8 mouse cellular contexts compared by ENCODE assay signal in the genomic region with DNA sequence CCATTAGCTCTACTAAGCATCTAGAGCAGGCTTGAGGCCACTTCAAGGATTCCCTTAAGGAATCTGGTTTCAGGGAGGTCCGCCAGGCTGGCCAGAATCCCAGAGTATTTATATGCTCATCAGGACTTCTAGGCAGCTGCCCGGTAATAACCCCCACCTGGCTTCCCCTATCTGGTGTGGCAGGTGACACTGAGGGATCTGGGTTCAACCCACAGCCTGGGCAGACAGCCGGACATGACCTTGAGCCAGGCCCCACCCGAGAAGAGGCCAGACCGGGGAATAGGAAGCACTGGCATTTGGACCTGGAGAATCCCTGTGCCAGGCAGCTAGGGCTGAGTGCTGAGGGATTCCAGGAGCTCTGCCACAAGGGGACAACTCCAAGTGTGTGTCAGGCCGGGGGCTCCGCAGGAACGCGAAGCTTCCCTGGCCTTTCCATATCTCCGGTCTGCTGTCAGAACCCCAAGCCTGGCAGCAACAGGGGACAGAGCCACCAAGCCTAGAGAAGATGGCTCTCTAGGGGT. TPM values are rescaled to one million over a fixed set of nuclear protein-coding genes. Genes with fewer than 3 reads are reported as not detected.
DNase-seq lines count a peak whose midpoint lies in the region; ATAC-seq and TF ChIP-seq lines count a peak whose summit lies in the region.

No protein-coding gene starts in this region.

- H3K4me2 ChIP-seq in hindbrain, embryonic 16.5 days (ENCODE audit: low read length) = peak overlapping the region; percentile 75
- H3K4me2 ChIP-seq in liver, embryonic 11.5 days = peak overlapping the region; percentile 83
- H3K4me2 ChIP-seq in myocyte (ENCODE audit: low read depth) = peak overlapping the region; percentile 96

- peaks cover 16% of the 10 kb centered on the region for H3K4me1 ChIP-seq in hindbrain, embryonic 16.5 days (ENCODE audit: control insufficient read depth, insufficient read depth, low read depth, low read length)
- H3K4me1 ChIP-seq in liver, embryonic 11.5 days (replicated peaks; ENCODE audit: control insufficient read depth, insufficient read depth, low read length) = peaks cover 32% of the 10 kb centered on the region

- peak; percentile 45 for TF ChIP-seq POLR2A in myocyte (IDR thresholded peaks at IDR 0.05; ENCODE audit: insufficient read length, low read depth)

- H3K9me3 ChIP-seq in hindbrain, embryonic 16.5 days (ENCODE audit: control insufficient read depth, low read length) = no peaks in the 10 kb centered on the region
- no peaks in the 10 kb centered on the region for H3K9me3 ChIP-seq in liver, embryonic 11.5 days (ENCODE audit: control insufficient read depth, low read length)

- peak overlapping the region; percentile 96 for H3K9ac ChIP-seq in hindbrain, embryonic 16.5 days (ENCODE audit: low read depth, low read length)
- peak overlapping the region; percentile 87 for H3K9ac ChIP-seq in liver, embryonic 11.5 days (ENCODE audit: low read depth, low read length)

- WGBS in hindbrain, embryonic 16.5 days = 0% methylated on average over 10 of the region's 10 CpGs
- WGBS in liver, embryonic 11.5 days = 4% methylated on average over 10 of the region's 10 CpGs

- H3K4me3 ChIP-seq in hindbrain, embryonic 16.5 days (ENCODE audit: low read length) = peak overlapping the region; percentile 96
- H3K4me3 ChIP-seq in liver, embryonic 11.5 days (ENCODE audit: low read depth, low read length) = peak overlapping the region; percentile 81
- peak overlapping the region; percentile 97 for H3K4me3 ChIP-seq in myocyte

- peak; percentile 28; the same call in 1 of the 2 replicates for ATAC-seq in common myeloid progenitor, adult 5-6 weeks (replicated peaks; ENCODE audit: low read depth, poor library complexity, severe bottlenecking)
- ATAC-seq in hindbrain, embryonic 16.5 days = peak; percentile 51
- peak; percentile 27 for ATAC-seq in liver, embryonic 11.5 days (replicated peaks; ENCODE audit: low FRiP score)
- no peak for ATAC-seq in monocyte, adult 5-6 weeks (replicated peaks; ENCODE audit: insufficient number of reproducible peaks, low FRiP score, low TSS enrichment, poor library complexity, severe bottlenecking)

- H3K27me3 ChIP-seq in hindbrain, embryonic 16.5 days (replicated peaks; ENCODE audit: control insufficient read depth, insufficient read depth, low read length) = no peaks in the 10 kb centered on the region
- H3K27me3 ChIP-seq in liver, embryonic 11.5 days (replicated peaks; ENCODE audit: control insufficient read depth, insufficient read depth, low read length) = no peaks in the 10 kb centered on the region
- no peaks in the 10 kb centered on the region for H3K27me3 ChIP-seq in myocyte (ENCODE audit: control insufficient read depth, insufficient read depth, insufficient read length)

- peak overlapping the region; percentile 65 for H3ac ChIP-seq in myocyte (ENCODE audit: control insufficient read depth, insufficient read length)

- peaks cover 44% of the 10 kb centered on the region for H3K79me2 ChIP-seq in myocyte (ENCODE audit: control insufficient read depth, insufficient read depth)

- peak overlapping the region; percentile 79 for H3K27ac ChIP-seq in hindbrain, embryonic 16.5 days (ENCODE audit: low read depth, low read length)
- H3K27ac ChIP-seq in liver, embryonic 11.5 days (ENCODE audit: low read depth, low read length) = no peak overlapping the region; the same call in 1 of the 2 replicates

- H3K36me3 ChIP-seq in hindbrain, embryonic 16.5 days (ENCODE audit: control insufficient read depth, insufficient read depth, low read length) = 0 out of 2 replicates have a peak, but pooled peaks cover 4% of the 10 kb centered on the region
- H3K36me3 ChIP-seq in liver, embryonic 11.5 days (ENCODE audit: control insufficient read depth, insufficient read depth, low read length) = peaks cover 9% of the 10 kb centered on the region; the same call in 1 of the 2 replicates
- peaks cover 6% of the 10 kb centered on the region for H3K36me3 ChIP-seq in myocyte (ENCODE audit: control insufficient read depth, insufficient read depth)

- DNase-seq in 3T3-L1 (ENCODE audit: low read depth, low spot score) (peak; percentile 72), ZHBTc4 (ENCODE audit: low read depth, low spot score) (peak; percentile 46)
- peak; percentile 75 for DNase-seq in gastrocnemius, postnatal 10 days
- DNase-seq in liver, embryonic 11.5 days (ENCODE audit: low spot score) = peak; percentile 37

TF ChIP-seq in myocyte, 11 proteins besides CTCF, POLR2A, EP300 and RAD21:
- no peak for TF ChIP-seq POLR2AphosphoS2 (IDR thresholded peaks at IDR 0.05; ENCODE audit: insufficient read length, low read depth)
- no peak for TF ChIP-seq REST (IDR thresholded peaks at IDR 0.05; ENCODE audit: insufficient read depth, insufficient read length)
- TF ChIP-seq SRF (IDR thresholded peaks at IDR 0.05; ENCODE audit: control insufficient read depth, insufficient read length, low read depth) = no peak
- peak; percentile 65 to 87 (median 82) for TF ChIP-seq MYOD1 (IDR thresholded peaks at IDR 0.05; ENCODE audit: control insufficient read depth in 1 of 3, insufficient read length in 2 of 3, low read depth in 2 of 3)
- peak; percentile 74 for TF ChIP-seq TCF12 (IDR thresholded peaks at IDR 0.05; ENCODE audit: insufficient read depth, poor library complexity, severe bottlenecking)
- TF ChIP-seq USF1 (IDR thresholded peaks at IDR 0.05; ENCODE audit: low read depth) = no peak
- TF ChIP-seq MYOG (IDR thresholded peaks at IDR 0.05; ENCODE audit: control insufficient read depth in 1 of 3, insufficient read depth in 1 of 3, insufficient read length in 2 of 3, low read depth in 2 of 3) = peak; percentile 70 to 86 (median 85)
- TF ChIP-seq E2F4 (IDR thresholded peaks at IDR 0.05; ENCODE audit: insufficient read depth) = no peak
- TF ChIP-seq TCF3 (IDR thresholded peaks at IDR 0.05; ENCODE audit: insufficient read length, low read depth) = no peak
- TF ChIP-seq MAX (IDR thresholded peaks at IDR 0.05; ENCODE audit: low read depth) = no peak
- no peak for TF ChIP-seq CEBPB (IDR thresholded peaks at IDR 0.05; ENCODE audit: insufficient read depth, poor library complexity, severe bottlenecking)

RNA-seq across cellular contexts. Expression of gene Vps13d, which starts 0.8 kb away (rescaled TPM):
- total RNA-seq in common myeloid progenitor, adult 5-6 weeks (2017) = 26.6 and 41.7 TPM in 2 replicates
- total RNA-seq in gastrocnemius, postnatal 10 days (2021) = 10 to 100 TPM; 26.3 to 27.2 TPM
- 11.4 and 11.9 TPM in 2 replicates for polyA plus RNA-seq in hindbrain, embryonic 16.5 days (2015; fragmentation: Nextera tagmentation; extraction: Ambion mirVana)
- 7.4 and 11.7 TPM in 2 replicates for polyA plus RNA-seq in liver, embryonic 11.5 days (2014; fragmentation: Nextera tagmentation; extraction: Ambion mirVana)
- polyA plus RNA-seq in myocyte (2012; fragmentation: generic; extraction: Trizol) = 20.0 TPM
- 36.6 to 103 TPM (median 38.8 TPM) in 3 replicates for total RNA-seq in monocyte, adult 5-6 weeks (2017)

RNA-seq across cellular contexts. Expression of gene Tnfrsf1b, which starts 52.6 kb away (rescaled TPM):
- 17.1 and 20.1 TPM in 2 replicates for total RNA-seq in common myeloid progenitor, adult 5-6 weeks (2017)
- total RNA-seq in gastrocnemius, postnatal 10 days (2021) = 1 to 10 TPM; 4.4 to 5.8 TPM
- polyA plus RNA-seq in hindbrain, embryonic 16.5 days (2015; fragmentation: Nextera tagmentation; extraction: Ambion mirVana) = 3.9 and 4.3 TPM in 2 replicates
- polyA plus RNA-seq in liver, embryonic 11.5 days (2014; fragmentation: Nextera tagmentation; extraction: Ambion mirVana) = 5.7 and 6.5 TPM in 2 replicates
- 9.7 TPM for polyA plus RNA-seq in myocyte (2012; fragmentation: generic; extraction: Trizol)
- 343 to 455 TPM (median 362 TPM) in 3 replicates for total RNA-seq in monocyte, adult 5-6 weeks (2017)

Comparison
In these comparisons a context has a peak if more than half of its experiments do, and no peak if none do; other contexts are left out.
1. RNA of gene Tnfrsf1b, which starts 52.6 kb away (total RNA-seq): 343 to 455 TPM in monocyte, adult 5-6 weeks; 17.1 to 20.1 TPM in common myeloid progenitor, adult 5-6 weeks and 4.4 to 5.8 TPM in gastrocnemius, postnatal 10 days; every median in the first group is over 10 times any median in the second.
2. Peak in every context shown above with its lines, with median percentiles within 50 percentile points of each other: DNase-seq, H3K4me2 ChIP-seq and H3K4me3 ChIP-seq.